Mouse (Mus musculus): ENCODE measurements around the gene Hmx2. TPM values are rescaled to one million over a fixed set of nuclear protein-coding genes. Genes with fewer than 3 reads are reported as not detected.

Hmx2 gene
- polyA plus RNA-seq (2015; fragmentation: Nextera tagmentation; extraction: Ambion mirVana), result 0.82 and 1.3 TPM in 2 replicates

GRCm38 (mm10) chr7:131548473-131548872, at the start of gene Hmx2:
Gene Hmx2, plus strand, starts transcription at chr7:131548773.
- Histone ChIP-seq H3K9me3 (replicated peaks) (no peaks in the 10 kb centered on the region), H3K27ac (replicated peaks) (no peak within 1 kb of the TSS), H3K4me1 (peaks cover 11% of the 10 kb centered on the region), H3K4me3 (replicated peaks) (no peak within 1 kb of the TSS), H3K9ac (replicated peaks) (no peak within 1 kb of the TSS), H3K4me2 (no peak within 1 kb of the TSS), H3K36me3 (no peaks in the 10 kb centered on the region), H3K27me3 (replicated peaks) (peaks cover 95% of the 10 kb centered on the region)
- no peak for ATAC-seq (ENCODE audit: low FRiP score)
- 3% methylated on average over 3 of the region's 3 CpGs for whole genome bisulfite sequencing

- Histone ChIP-seq H3K9me3 (replicated peaks) (no peaks in the 10 kb centered on the region), H3K27ac (replicated peaks) (no peak overlapping the region), H3K4me2 (no peak overlapping the region), H3K4me1 (no peaks in the 10 kb centered on the region), H3K9ac (replicated peaks) (no peak overlapping the region), H3K27me3 (replicated peaks) (0 out of 2 replicates have a peak, but pooled peaks cover 5% of the 10 kb centered on the region), H3K36me3 (no peaks in the 10 kb centered on the region), H3K4me3 (replicated peaks) (no peak overlapping the region)
- WGBS, result 84% methylated on average over 2 of the region's 2 CpGs
- no peak for ATAC-seq (ENCODE audit: low FRiP score)
Observed at GRCm38 (mm10) chr7:131503739-131504138, 44.8 kb upstream of the Hmx2 start.

GRCm38 (mm10) chr7:131539979-131540378, 8.6 kb upstream of the Hmx2 start:
- Histone ChIP-seq H3K4me3 (replicated peaks) (no peak overlapping the region), H3K27ac (replicated peaks) (no peak overlapping the region), H3K27me3 (replicated peaks) (peaks cover 81% of the 10 kb centered on the region), H3K36me3 (no peaks in the 10 kb centered on the region), H3K9me3 (replicated peaks) (no peaks in the 10 kb centered on the region), H3K9ac (replicated peaks) (no peak overlapping the region), H3K4me1 (peaks cover 29% of the 10 kb centered on the region), H3K4me2 (no peak overlapping the region)
- under 1% methylated on average over 7 of the region's 7 CpGs for WGBS
- no peak for ATAC-seq (ENCODE audit: low FRiP score)

- H3K4me2 ChIP-seq, result peak overlapping the region; percentile 51
- H3K9me3 ChIP-seq (replicated peaks), result no peaks in the 10 kb centered on the region
- peaks cover 94% of the 10 kb centered on the region for H3K27me3 ChIP-seq (replicated peaks)
- no peak overlapping the region for H3K27ac ChIP-seq (replicated peaks)
- no peak for ATAC-seq (ENCODE audit: low FRiP score)
- no peak overlapping the region for H3K9ac ChIP-seq (replicated peaks)
- WGBS, result 1% methylated on average over 41 of the region's 41 CpGs
- H3K4me1 ChIP-seq, result peaks cover 29% of the 10 kb centered on the region
- H3K36me3 ChIP-seq, result no peaks in the 10 kb centered on the region
- peak overlapping the region; percentile 29 for H3K4me3 ChIP-seq (replicated peaks)
Observed at GRCm38 (mm10) chr7:131541184-131542114, 7.1 kb upstream of the Hmx2 start.

GRCm38 (mm10) chr7:131542115-131542871, 6.3 kb upstream of the Hmx2 start, which contains the start of gene Hmx3:
Gene Hmx3, plus strand, starts transcription at chr7:131542867.
- 0 out of 2 replicates have a peak within 1 kb of the TSS, but pooled peaks have one; percentile 20 for H3K27ac ChIP-seq (replicated peaks)
- H3K9ac ChIP-seq (replicated peaks), result 0 out of 2 replicates have a peak within 1 kb of the TSS, but pooled peaks have one; percentile 2
- peaks cover 96% of the 10 kb centered on the region for H3K27me3 ChIP-seq (replicated peaks)

GRCm38 (mm10) chr7:131542872-131543622, 5.5 kb upstream of the Hmx2 start:
- Histone ChIP-seq H3K27ac (replicated peaks) (0 out of 2 replicates have a peak overlapping the region, but pooled peaks have one; percentile 20), H3K4me3 (replicated peaks) (peak overlapping the region; percentile 29), H3K4me1 (peaks cover 29% of the 10 kb centered on the region), H3K9me3 (replicated peaks) (no peaks in the 10 kb centered on the region), H3K36me3 (no peaks in the 10 kb centered on the region), H3K4me2 (peak overlapping the region; percentile 51), H3K27me3 (replicated peaks) (peaks cover 96% of the 10 kb centered on the region), H3K9ac (replicated peaks) (0 out of 2 replicates have a peak overlapping the region, but pooled peaks have one; percentile 2)
- ATAC-seq (ENCODE audit: low FRiP score), result no peak
- WGBS, result under 1% methylated on average over 65 of the region's 71 CpGs

More at GRCm38 (mm10) chr7:131542115-131542871, 6.3 kb upstream of the Hmx2 start, which contains the start of gene Hmx3:
- H3K4me1 ChIP-seq, result peaks cover 29% of the 10 kb centered on the region
- H3K36me3 ChIP-seq, result no peaks in the 10 kb centered on the region
- under 1% methylated on average over 60 of the region's 65 CpGs for WGBS
- peak within 1 kb of the TSS; percentile 51 for H3K4me2 ChIP-seq
- peak within 1 kb of the TSS; percentile 29 for H3K4me3 ChIP-seq (replicated peaks)
- no peak for ATAC-seq (ENCODE audit: low FRiP score)
- no peaks in the 10 kb centered on the region for H3K9me3 ChIP-seq (replicated peaks)

- WGBS, result under 1% methylated on average over 75 of the region's 75 CpGs
- Histone ChIP-seq H3K4me1 (peaks cover 29% of the 10 kb centered on the region), H3K4me2 (peak overlapping the region; percentile 51), H3K9me3 (replicated peaks) (no peaks in the 10 kb centered on the region), H3K27me3 (replicated peaks) (peaks cover 96% of the 10 kb centered on the region), H3K4me3 (replicated peaks) (peak overlapping the region; percentile 29), H3K27ac (replicated peaks) (no peak overlapping the region), H3K36me3 (no peaks in the 10 kb centered on the region), H3K9ac (replicated peaks) (no peak overlapping the region)
- no peak for ATAC-seq (ENCODE audit: low FRiP score)
Observed at GRCm38 (mm10) chr7:131543623-131544481, 4.7 kb upstream of the Hmx2 start.

GRCm38 (mm10) chr7:131544871-131545270, 3.7 kb upstream of the Hmx2 start:
- H3K4me3 ChIP-seq (replicated peaks), result no peak overlapping the region
- peaks cover 95% of the 10 kb centered on the region for H3K27me3 ChIP-seq (replicated peaks)
- H3K9ac ChIP-seq (replicated peaks), result no peak overlapping the region
- no peak overlapping the region for H3K4me2 ChIP-seq
- H3K27ac ChIP-seq (replicated peaks), result no peak overlapping the region
- H3K4me1 ChIP-seq, result peaks cover 29% of the 10 kb centered on the region
- ATAC-seq (ENCODE audit: low FRiP score), result no peak
- no peaks in the 10 kb centered on the region for H3K9me3 ChIP-seq (replicated peaks)
- 4% methylated on average over 5 of the region's 5 CpGs for WGBS
- no peaks in the 10 kb centered on the region for H3K36me3 ChIP-seq

- peaks cover 95% of the 10 kb centered on the region for H3K27me3 ChIP-seq (replicated peaks)
- 2% methylated on average over 13 of the region's 13 CpGs for WGBS
- peaks cover 29% of the 10 kb centered on the region for H3K4me1 ChIP-seq
- H3K4me2 ChIP-seq, result no peak overlapping the region
- no peaks in the 10 kb centered on the region for H3K36me3 ChIP-seq
- no peaks in the 10 kb centered on the region for H3K9me3 ChIP-seq (replicated peaks)
- H3K4me3 ChIP-seq (replicated peaks), result no peak overlapping the region
- no peak overlapping the region for H3K9ac ChIP-seq (replicated peaks)
- no peak for ATAC-seq (ENCODE audit: low FRiP score)
- no peak overlapping the region for H3K27ac ChIP-seq (replicated peaks)
Observed at GRCm38 (mm10) chr7:131545701-131546385, 2.7 kb upstream of the Hmx2 start.

GRCm38 (mm10) chr7:131546423-131546822, 2.1 kb upstream of the Hmx2 start:
- Histone ChIP-seq H3K4me1 (peaks cover 29% of the 10 kb centered on the region), H3K9me3 (replicated peaks) (no peaks in the 10 kb centered on the region), H3K27ac (replicated peaks) (no peak overlapping the region), H3K9ac (replicated peaks) (no peak overlapping the region), H3K4me3 (replicated peaks) (no peak overlapping the region), H3K27me3 (replicated peaks) (peaks cover 95% of the 10 kb centered on the region), H3K4me2 (no peak overlapping the region), H3K36me3 (no peaks in the 10 kb centered on the region)
- no peak for ATAC-seq (ENCODE audit: low FRiP score)
- WGBS, result 5% methylated on average over 2 of the region's 2 CpGs
